Mouse (Mus musculus): Measurements from ENCODE around the gene Dnajb7. TPM values are rescaled to one million over a fixed set of nuclear protein-coding genes. Genes with fewer than 3 reads are reported as not detected.

The Dnajb7 gene
- polyA plus RNA-seq, 1 experiment from 2014 or later, result 0.77 TPM

- no peaks in the 10 kb centered on the region for H3K9me3 ChIP-seq (replicated peaks; ENCODE audit: control insufficient read depth, low read length)
- 26% methylated on average over 6 of the region's 6 CpGs for WGBS (ENCODE audit: insufficient replicate concordance)
- ATAC-seq (ENCODE audit: low read depth), result peak; percentile 20
- H3K27ac ChIP-seq (ENCODE audit: low read length), result peak overlapping the region; percentile 88
- H3K4me1 ChIP-seq (ENCODE audit: control insufficient read depth, low read depth, low read length), result peaks cover 38% of the 10 kb centered on the region
- H3K4me3 ChIP-seq (ENCODE audit: low read depth, low read length), result peak overlapping the region; percentile 82
- peak overlapping the region; percentile 80 for H3K4me2 ChIP-seq (ENCODE audit: low read depth, low read length)
- peak overlapping the region; percentile 24 for H3K9ac ChIP-seq (ENCODE audit: low read depth, low read length)
- 0 out of 2 replicates have a peak, but pooled peaks cover 3% of the 10 kb centered on the region for H3K36me3 ChIP-seq (ENCODE audit: control insufficient read depth, insufficient read depth)
- no peaks in the 10 kb centered on the region for H3K27me3 ChIP-seq (ENCODE audit: control insufficient read depth, insufficient read depth, low read depth, low read length)
Measured at GRCm38 (mm10) chr15:81361022-81361404, 47.1 kb downstream of the Dnajb7 start.

- H3K4me1 ChIP-seq (ENCODE audit: control insufficient read depth, low read depth, low read length), result peaks cover 38% of the 10 kb centered on the region
Measured at GRCm38 (mm10) chr15:81360345-81361021, 47.6 kb downstream of the Dnajb7 start, which contains the start of gene Slc25a17. Slc25a17 (minus strand) TSS chr15:81360812.

GRCm38 (mm10) chr15:81359421-81359820 lies 48.7 kb downstream of the Dnajb7 start:
- ATAC-seq (ENCODE audit: low read depth), result no peak
- Histone ChIP-seq H3K4me3 (ENCODE audit: low read depth, low read length) (peak overlapping the region; percentile 82), H3K27ac (ENCODE audit: low read length) (no peak overlapping the region), H3K9me3 (replicated peaks; ENCODE audit: control insufficient read depth, low read length) (no peaks in the 10 kb centered on the region), H3K27me3 (ENCODE audit: control insufficient read depth, insufficient read depth, low read depth, low read length) (no peaks in the 10 kb centered on the region), H3K4me1 (ENCODE audit: control insufficient read depth, low read depth, low read length) (peaks cover 38% of the 10 kb centered on the region), H3K4me2 (ENCODE audit: low read depth, low read length) (peak overlapping the region; percentile 80), H3K9ac (ENCODE audit: low read depth, low read length) (no peak overlapping the region), H3K36me3 (ENCODE audit: control insufficient read depth, insufficient read depth) (no peaks in the 10 kb centered on the region)
- 75% methylated on average over 5 of the region's 5 CpGs for WGBS (ENCODE audit: insufficient replicate concordance)

More at GRCm38 (mm10) chr15:81360345-81361021, 47.6 kb downstream of the Dnajb7 start, which contains the start of gene Slc25a17:
- H3K4me2 ChIP-seq (ENCODE audit: low read depth, low read length), result peak within 1 kb of the TSS; percentile 80
- H3K27me3 ChIP-seq (ENCODE audit: control insufficient read depth, insufficient read depth, low read depth, low read length), result no peaks in the 10 kb centered on the region
- peak; percentile 98 for ATAC-seq (ENCODE audit: low read depth)
- WGBS (ENCODE audit: insufficient replicate concordance), result under 1% methylated on average over 30 of the region's 30 CpGs
- H3K4me3 ChIP-seq (ENCODE audit: low read depth, low read length), result peak within 1 kb of the TSS; percentile 82
- H3K27ac ChIP-seq (ENCODE audit: low read length), result peak within 1 kb of the TSS; percentile 88
- peak within 1 kb of the TSS; percentile 85 for H3K9ac ChIP-seq (ENCODE audit: low read depth, low read length)
- H3K36me3 ChIP-seq (ENCODE audit: control insufficient read depth, insufficient read depth), result 0 out of 2 replicates have a peak, but pooled peaks cover 3% of the 10 kb centered on the region
- H3K9me3 ChIP-seq (replicated peaks; ENCODE audit: control insufficient read depth, low read length), result no peaks in the 10 kb centered on the region

- H3K4me3 ChIP-seq (ENCODE audit: low read depth, low read length), result peak overlapping the region; percentile 82
- peak overlapping the region; percentile 80 for H3K4me2 ChIP-seq (ENCODE audit: low read depth, low read length)
- no peaks in the 10 kb centered on the region for H3K9me3 ChIP-seq (replicated peaks; ENCODE audit: control insufficient read depth, low read length)
- WGBS (ENCODE audit: insufficient replicate concordance), result 61% methylated on average over 3 of the region's 3 CpGs
- no peak overlapping the region for H3K27ac ChIP-seq (ENCODE audit: low read length)
- H3K9ac ChIP-seq (ENCODE audit: low read depth, low read length), result no peak overlapping the region
- no peak for ATAC-seq (ENCODE audit: low read depth)
- no peaks in the 10 kb centered on the region; the same call in 1 of the 2 replicates for H3K36me3 ChIP-seq (ENCODE audit: control insufficient read depth, insufficient read depth)
- H3K4me1 ChIP-seq (ENCODE audit: control insufficient read depth, low read depth, low read length), result peaks cover 38% of the 10 kb centered on the region
- H3K27me3 ChIP-seq (ENCODE audit: control insufficient read depth, insufficient read depth, low read depth, low read length), result no peaks in the 10 kb centered on the region
Measured at GRCm38 (mm10) chr15:81358943-81359342, 49.2 kb downstream of the Dnajb7 start.

DNA sequence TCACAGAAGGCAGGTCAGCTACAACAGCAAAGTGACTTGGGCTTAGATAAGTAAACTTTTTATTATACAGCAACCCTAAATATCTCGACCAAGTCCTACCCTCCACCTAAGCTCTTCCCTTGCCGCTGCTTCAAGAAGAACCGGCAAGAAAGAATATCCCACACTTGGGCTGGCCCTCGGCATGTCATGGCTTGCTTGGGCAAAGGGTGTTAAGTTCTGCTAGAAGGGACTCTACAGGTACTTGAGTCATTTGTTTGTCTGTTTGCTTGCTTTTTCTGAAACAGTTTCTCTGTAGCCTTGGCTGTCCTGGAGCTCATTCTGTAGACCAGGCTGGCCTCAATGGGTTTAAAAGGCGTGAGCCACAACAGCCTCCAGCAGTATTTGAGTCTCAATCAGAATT lies 51.2 kb downstream of the Dnajb7 start:
- H3K4me3 ChIP-seq (ENCODE audit: low read depth, low read length), result no peak overlapping the region
- H3K4me1 ChIP-seq (ENCODE audit: control insufficient read depth, low read depth, low read length), result peaks cover 30% of the 10 kb centered on the region
- WGBS (ENCODE audit: insufficient replicate concordance), result 64% methylated on average over 5 of the region's 5 CpGs
- ATAC-seq (ENCODE audit: low read depth), result no peak
- no peak overlapping the region for H3K9ac ChIP-seq (ENCODE audit: low read depth, low read length)
- H3K4me2 ChIP-seq (ENCODE audit: low read depth, low read length), result no peak overlapping the region
- no peaks in the 10 kb centered on the region for H3K9me3 ChIP-seq (replicated peaks; ENCODE audit: control insufficient read depth, low read length)
- no peak overlapping the region for H3K27ac ChIP-seq (ENCODE audit: low read length)
- H3K36me3 ChIP-seq (ENCODE audit: control insufficient read depth, insufficient read depth), result no peaks in the 10 kb centered on the region; the same call in 1 of the 2 replicates
- no peaks in the 10 kb centered on the region for H3K27me3 ChIP-seq (ENCODE audit: control insufficient read depth, insufficient read depth, low read depth, low read length)

Other genes with a start within 250 kb of the Dnajb7 start
- 5.4 and 6.1 TPM in 2 replicates for gene Mrtfa, start 217.5 kb downstream of the Dnajb7 start, polyA plus RNA-seq (2015; fragmentation: Nextera tagmentation; extraction: Ambion mirVana)
- 0.19 TPM in 1 of 2 replicates, not detected in the other for gene Mchr1, start 172.8 kb downstream of the Dnajb7 start, polyA plus RNA-seq (2015; fragmentation: Nextera tagmentation; extraction: Ambion mirVana)
- gene Slc25a17, start 47.5 kb downstream of the Dnajb7 start, polyA plus RNA-seq (2015; fragmentation: Nextera tagmentation; extraction: Ambion mirVana), result 36.2 and 38.3 TPM in 2 replicates
- 59.2 and 59.4 TPM in 2 replicates for gene St13, start 8.2 kb downstream of the Dnajb7 start, polyA plus RNA-seq (2015; fragmentation: Nextera tagmentation; extraction: Ambion mirVana)
- 5.9 and 6.6 TPM in 2 replicates for gene Xpnpep3, start 8.2 kb downstream of the Dnajb7 start, polyA plus RNA-seq (2015; fragmentation: Nextera tagmentation; extraction: Ambion mirVana)
- 189 and 239 TPM in 2 replicates for gene Rbx1, start 58.0 kb upstream of the Dnajb7 start, polyA plus RNA-seq (2015; fragmentation: Nextera tagmentation; extraction: Ambion mirVana)
- 5.8 and 7.3 TPM in 2 replicates for gene Ep300, start 177.1 kb upstream of the Dnajb7 start, polyA plus RNA-seq (2015; fragmentation: Nextera tagmentation; extraction: Ambion mirVana)

All from liver, embryonic 16.5 days (tissue).